Mouse (Mus musculus): ENCODE results near the gene Olfr77. TPM values are rescaled to one million over a fixed set of nuclear protein-coding genes. Genes with fewer than 3 reads are reported as not detected.

Gene Olfr77
- polyA plus RNA-seq (2017; shearing (Covaris generic)), result 1 to 10 TPM; 1.3 to 2.6 TPM

- ATAC-seq, result no peak
Observed at GRCm38 (mm10) chr9:19916565-19916964, at the start of gene Olfr77. Olfr77 (plus strand) TSS chr9:19916865.

GRCm38 (mm10) chr9:19887904-19888303, 28.8 kb upstream of the Olfr77 start, which contains the start of gene Olfr862:
Olfr862 (minus strand) TSS chr9:19888004.
- ATAC-seq, result no peak

GRCm38 (mm10) chr9:19911170-19911569, 5.5 kb upstream of the Olfr77 start:
- ATAC-seq, result no peak

Other genes starting within 250 kb of the Olfr77 start
- not detected for gene Olfr857, start 207.4 kb upstream of the Olfr77 start, polyA plus RNA-seq (2017; shearing (Covaris generic))
- gene Olfr58, start 136.6 kb upstream of the Olfr77 start, polyA plus RNA-seq (2017; shearing (Covaris generic)), result not detected
- gene Olfr859, start 112.0 kb upstream of the Olfr77 start, polyA plus RNA-seq (2017; shearing (Covaris generic)), result not detected
- gene Olfr860, start 67.1 kb upstream of the Olfr77 start, polyA plus RNA-seq (2017; shearing (Covaris generic)), result not detected
- not detected for gene Olfr862, start 28.9 kb upstream of the Olfr77 start, polyA plus RNA-seq (2017; shearing (Covaris generic))
- not detected for gene Olfr866, start 111.2 kb downstream of the Olfr77 start, polyA plus RNA-seq (2017; shearing (Covaris generic))
- not detected for gene Olfr867, start 140.7 kb downstream of the Olfr77 start, polyA plus RNA-seq (2017; shearing (Covaris generic))
- not detected for gene Olfr868, start 181.8 kb downstream of the Olfr77 start, polyA plus RNA-seq (2017; shearing (Covaris generic))
- not detected for gene Olfr869, start 212.1 kb downstream of the Olfr77 start, polyA plus RNA-seq (2017; shearing (Covaris generic))